Mouse (Mus musculus): ENCODE measurements around the gene Mrc2.

The Mrc2 gene

DNA sequence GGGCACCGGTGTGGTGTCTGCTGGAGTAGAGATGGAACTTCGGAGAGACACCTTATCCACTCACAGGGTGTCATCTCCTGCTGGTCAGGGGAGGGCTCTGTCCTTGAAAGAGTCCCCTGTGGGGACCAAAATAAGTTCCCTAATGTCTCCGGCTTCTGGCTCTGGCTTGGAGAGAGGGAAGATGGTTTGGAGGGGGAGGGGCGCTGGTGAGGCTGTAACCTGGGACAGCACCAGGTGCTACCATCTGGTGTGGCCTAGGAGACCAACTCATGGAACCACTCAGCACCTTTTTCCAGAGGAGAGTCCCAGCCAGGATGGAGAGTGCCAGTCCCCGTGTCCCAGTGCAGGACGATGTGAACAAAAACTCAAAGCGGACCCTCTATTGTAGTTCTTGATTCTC lies 58.2 kb downstream of the Mrc2 start:
- no peak for DNase-seq (ENCODE audit: low spot score in 2 of 2)

DNA sequence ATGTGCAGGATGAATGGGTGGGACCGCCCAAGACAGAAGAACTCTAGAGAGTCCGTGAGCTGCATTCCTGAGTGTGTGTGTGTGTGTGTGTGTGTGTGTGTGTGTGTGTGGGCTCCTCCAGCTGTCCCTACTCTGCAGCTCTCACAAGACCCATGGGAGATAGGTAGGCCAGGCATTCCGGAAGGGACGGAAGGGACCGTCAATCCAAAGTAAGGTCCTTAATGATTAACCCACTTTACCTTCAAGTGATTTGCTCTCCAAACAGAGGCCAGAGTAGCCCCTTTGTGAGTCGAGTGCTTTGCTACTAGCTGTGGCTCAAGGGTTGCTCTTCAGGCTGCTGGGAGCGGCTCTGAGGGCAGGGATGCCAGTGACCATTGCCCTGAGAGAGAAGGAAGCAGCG lies 59.7 kb downstream of the Mrc2 start:
- no peak for DNase-seq (ENCODE audit: low spot score in 2 of 2)

DNA sequence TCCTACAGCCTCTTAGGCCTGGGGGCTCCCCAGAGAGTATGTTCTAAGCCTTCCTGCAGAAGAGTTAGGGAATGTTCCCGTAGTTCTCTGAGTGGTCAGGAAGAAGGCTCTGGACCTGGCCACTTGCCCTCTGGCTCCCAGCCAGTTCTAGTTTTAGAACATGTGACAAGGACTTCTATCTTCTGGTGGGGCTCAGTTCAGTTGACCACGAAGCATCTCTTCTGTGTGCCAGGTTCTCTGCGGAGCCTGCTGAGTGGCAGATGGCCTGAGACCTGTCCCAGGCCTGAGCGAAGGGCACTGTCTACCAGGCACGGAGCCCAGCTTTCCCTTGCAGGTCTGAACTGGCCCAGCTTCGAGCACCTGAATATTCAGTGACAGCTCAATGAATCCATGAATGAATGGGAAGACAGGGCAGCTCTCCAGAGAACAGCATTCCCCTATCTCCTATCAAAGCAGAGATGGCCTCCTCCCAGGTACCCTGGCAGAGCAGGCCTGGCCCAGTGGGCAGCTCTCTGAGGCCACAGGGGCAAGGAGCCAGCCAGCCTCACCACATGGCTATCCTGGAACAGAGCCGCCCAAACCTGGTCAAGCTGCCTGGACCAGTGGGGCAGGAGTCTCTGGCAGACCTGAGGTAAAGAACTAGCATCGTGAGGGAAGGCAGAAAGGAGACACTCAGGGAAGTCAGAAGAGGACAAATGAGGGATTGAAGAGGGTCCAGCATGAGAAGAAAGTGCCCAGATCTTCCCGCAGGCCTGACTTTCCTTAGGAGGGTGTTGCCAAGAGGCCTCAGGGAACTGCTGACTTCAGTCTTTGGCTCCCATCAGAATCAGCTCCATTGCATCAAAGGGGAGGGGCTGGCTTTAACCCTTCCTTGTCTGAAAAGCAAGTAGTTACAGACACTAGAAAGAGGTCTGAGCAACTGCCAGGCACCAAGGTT lies 60.8 kb downstream of the Mrc2 start:
- no peak for DNase-seq (ENCODE audit: low spot score in 2 of 2)

DNA sequence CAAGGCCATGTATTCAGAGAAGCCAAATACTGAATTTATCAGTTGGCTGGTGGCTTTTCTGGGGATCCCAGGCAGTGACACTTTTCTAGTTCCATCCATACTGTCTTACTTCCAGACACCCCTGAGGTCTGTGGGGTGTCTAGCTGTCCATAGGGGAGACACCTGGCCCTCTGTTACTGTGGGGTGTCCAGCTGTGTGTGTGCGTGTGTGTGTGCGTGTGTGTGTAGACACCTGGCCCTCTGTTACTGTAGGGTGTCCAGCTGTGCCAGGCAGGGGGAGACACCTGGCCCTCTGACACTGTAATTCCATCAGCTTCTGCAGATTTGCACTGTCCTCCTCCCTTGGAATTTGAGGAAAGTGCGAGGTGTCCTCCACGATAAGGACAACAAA lies 61.4 kb downstream of the Mrc2 start:
- no peak for DNase-seq (ENCODE audit: low spot score in 2 of 2)

DNA sequence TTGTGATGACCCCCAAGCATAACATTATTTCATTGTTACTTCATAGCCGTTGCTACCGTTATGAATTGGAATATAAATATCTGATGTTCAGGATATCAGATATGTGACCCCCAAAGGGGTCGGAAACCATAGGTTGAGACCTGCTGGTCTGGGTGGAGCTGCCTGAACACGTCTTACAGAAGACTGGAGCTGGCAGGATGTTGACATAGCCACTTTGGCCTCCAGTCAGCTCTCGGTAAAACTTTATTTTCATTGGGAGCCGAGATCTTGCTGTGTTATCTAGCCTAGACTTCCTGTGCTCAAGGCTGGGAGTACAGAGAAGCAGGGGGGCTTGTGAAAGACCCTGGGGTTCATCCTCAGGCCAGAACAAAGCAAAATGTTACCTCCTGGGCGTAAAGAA lies 63.9 kb downstream of the Mrc2 start:
- DNase-seq (ENCODE audit: low spot score in 2 of 2): no peak

DNA sequence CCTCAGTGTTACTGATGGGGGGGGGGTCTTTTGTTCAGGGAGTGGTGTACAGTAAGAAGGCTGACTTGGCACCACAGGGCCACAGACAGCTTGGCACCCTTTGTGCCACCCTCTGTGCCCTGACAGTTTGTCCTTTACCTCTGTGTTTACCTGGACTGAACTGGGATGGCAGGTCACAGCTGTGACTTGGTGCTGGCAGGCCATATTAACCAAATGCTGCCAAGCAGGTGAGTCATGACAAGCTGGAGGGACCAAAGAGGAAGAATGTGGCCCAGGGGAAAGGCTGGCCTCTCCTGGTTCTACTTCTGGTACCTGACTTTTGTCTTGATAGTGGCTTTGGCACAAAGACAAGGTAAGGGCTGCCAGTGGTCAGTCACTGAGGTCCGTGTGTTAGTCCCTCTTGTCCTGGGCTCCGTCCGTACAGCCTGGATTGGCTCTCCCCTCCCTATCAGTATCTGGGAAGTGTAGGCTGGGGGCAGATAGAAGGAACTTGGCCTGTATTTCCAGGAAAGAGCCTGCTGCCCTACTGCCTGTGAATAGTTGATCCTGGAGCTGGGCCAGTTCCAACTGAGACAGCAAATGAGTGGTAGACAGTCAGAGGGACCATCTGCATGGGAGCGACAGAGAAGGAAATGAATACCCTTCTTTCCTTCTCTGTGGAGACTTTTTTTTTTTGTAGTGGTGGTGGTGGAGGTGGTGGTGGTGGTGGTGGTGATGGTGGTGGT lies 69.8 kb downstream of the Mrc2 start:
- DNase-seq (ENCODE audit: low spot score in 2 of 2): no peak

DNA sequence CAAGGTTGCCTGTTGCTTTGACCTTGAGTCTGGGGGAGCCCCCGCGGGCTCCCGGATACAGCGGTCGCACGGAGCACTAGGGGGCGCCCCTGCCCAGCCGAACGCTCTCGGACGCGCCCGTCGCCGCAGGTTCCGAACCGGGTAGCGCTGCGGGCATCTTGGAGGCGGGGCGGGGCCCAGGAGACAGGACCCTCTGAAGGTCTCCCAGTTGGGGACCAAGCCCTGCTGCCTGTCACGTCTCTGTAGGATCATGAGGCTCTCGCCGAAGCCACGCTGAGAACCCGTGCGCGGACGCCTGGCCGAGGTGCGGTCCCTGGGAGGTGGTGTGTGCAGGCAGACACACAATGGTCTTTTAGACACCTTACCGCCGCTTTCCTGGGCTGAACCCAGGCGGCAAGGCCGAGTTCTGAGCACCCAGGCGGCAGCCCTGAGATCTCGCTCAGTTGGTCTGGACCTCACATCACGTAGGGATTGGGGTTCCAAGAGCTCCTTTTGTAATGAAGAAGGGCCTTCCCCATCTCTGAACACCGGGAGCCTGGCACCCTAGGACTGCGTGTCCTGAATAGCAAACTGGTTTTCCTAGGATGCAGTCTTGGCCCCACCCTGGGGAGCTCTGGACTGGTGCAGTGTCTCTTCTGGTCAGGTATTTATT lies 70.6 kb downstream of the Mrc2 start:
- DNase-seq (ENCODE audit: low spot score in 2 of 2): peak; percentile 58 to 76

DNA sequence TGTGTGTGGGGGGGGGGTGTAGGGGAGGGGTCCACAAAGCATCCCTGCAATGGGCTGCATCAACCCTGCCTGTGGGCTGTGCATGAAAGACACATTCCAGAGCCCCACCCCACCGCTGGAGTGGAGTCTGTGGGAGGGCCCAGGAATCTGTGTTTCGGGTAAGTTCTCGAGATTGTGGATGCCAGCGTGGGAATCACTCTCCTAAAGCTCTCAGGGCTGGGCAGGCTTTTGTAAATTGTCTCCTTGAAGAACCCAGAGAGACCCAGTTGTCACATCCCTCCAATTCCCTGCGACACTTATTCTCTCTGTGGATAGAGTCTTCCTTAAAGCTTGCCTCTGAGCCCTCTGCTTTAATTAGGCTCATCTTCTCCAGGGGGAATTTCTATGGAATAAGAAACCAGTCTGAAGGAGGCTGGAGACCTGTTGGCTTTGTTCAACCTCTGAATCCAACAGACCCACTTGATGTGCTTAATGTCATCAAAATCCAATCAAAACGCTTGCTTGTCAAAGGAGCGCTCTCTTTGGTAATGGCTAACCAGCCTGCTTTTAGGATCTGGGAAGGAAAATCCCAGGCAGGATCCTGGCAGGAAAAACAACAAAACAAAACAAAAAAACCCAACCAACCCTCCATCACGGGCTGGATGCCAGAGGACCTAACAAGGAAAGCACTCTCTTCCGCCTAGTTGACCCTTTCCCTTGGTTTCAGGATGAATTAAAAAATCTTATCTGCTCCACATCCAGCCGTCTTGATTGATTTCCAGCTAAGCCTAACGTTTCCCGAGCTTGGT lies 71.3 kb downstream of the Mrc2 start:
- no peak for DNase-seq (ENCODE audit: low spot score in 2 of 2)

DNA sequence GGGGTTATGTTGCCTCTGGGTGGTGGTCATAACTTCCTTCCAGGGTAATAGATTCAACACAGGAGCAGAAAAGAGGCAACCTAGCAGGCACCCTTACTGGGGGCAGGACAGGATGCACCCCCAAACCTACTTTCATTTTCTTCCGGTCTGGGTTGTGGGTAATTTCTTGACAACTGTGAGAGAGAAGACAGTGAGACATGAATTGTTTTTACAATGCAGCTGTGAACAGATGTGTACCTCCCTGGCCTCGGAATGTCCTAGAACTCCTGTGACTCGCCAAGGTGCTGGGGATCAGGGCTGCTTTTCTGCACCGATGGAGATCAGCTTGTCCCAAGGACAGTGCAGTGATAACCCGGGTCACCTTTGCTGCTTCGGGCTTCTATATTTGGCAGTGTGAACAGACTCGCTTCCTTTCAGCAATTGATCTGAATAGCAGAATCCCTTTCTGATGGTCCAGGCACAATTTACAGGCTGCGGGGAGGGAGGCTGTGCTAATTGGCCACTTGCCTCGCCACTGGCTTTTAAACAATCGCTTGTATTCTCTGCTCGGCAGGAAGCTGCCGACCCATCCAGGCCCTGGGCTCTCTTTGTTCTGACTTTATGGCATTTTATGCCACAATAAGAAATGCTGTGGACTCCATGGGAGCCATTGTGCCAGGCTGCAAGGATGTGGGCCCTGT lies 72.1 kb downstream of the Mrc2 start:
- peak in 1 of 2 experiments; percentile 13 for DNase-seq (ENCODE audit: low spot score in 2 of 2)

DNA sequence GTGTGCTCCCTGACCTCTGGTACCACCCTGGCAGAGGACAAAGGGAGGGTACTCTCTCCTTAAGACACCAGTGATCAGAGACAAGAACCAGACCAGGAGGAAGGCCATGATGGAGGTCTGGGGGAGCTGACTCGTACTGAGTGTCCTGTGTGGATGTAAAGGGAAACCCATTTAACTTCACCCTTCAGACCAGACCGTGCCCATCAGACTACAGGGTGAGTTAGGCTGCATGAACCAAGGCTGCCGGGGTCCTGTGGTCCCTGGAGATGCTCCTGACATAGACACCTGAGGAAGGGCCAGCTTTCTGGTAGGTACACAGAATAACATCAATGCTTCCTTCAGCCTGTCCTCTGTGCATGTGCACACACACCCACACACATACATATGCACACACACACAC lies 73.2 kb downstream of the Mrc2 start:
- no peak for DNase-seq (ENCODE audit: low spot score in 2 of 2)

DNA sequence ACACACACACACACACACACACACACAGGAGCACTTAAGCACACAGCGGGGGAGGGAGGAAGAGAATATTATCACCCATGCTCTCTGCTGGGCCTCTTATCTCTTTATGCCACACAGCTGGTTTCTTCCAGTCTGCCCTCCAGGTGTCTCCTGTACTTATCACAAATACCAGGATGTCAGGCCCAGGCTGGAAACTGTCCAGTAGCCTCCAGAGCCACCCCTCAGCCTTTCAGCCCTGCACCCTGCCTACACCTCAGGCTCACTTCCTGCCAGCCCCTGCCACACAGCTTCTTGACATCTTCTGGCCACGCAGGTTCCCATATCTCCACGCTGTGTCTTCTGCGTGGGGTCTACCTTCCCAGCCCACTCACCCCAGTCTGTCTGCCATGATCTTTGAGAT lies 73.6 kb downstream of the Mrc2 start:
- no peak for DNase-seq (ENCODE audit: low spot score in 2 of 2)

DNA sequence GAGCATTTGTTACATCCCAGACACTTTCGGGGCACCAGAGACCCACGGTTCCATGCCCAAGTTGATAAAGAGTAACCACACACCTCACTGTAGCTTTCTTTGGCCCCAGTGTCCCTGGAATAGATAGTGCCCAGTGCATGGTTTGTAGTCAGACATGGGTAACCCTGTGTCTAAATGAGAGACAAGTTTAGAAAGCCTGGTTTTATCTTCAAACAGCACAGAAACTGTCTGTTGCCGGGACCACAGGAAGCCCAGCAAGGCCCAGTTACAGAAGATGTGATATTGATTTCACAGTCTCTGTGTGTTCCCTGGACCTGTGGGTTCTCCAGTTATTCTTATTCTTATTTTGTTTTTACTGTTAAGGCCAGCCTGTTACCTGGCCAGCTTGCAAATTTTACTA lies 74.7 kb downstream of the Mrc2 start:
- DNase-seq (ENCODE audit: low spot score in 2 of 2): no peak

DNA sequence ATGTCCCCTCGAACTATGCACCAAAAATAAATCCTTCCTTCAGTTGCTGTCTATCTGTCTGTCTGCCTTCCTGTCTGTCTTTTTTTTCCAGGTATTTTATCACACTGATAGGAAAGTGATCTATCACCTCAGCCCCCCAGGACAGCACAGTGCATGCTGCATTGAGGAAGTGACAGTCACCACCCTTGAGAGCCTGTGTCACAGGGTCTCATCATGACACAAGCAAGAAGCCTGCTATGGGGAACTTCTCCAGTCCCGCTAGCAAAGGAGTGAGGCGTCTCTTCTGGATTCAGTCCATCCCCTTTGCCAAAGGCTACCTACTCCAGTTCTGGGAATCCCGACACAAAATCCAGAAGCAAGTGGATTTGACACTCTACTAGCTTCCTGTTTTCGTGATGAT lies 76.4 kb downstream of the Mrc2 start:
- no peak for DNase-seq (ENCODE audit: low spot score in 2 of 2)

DNA sequence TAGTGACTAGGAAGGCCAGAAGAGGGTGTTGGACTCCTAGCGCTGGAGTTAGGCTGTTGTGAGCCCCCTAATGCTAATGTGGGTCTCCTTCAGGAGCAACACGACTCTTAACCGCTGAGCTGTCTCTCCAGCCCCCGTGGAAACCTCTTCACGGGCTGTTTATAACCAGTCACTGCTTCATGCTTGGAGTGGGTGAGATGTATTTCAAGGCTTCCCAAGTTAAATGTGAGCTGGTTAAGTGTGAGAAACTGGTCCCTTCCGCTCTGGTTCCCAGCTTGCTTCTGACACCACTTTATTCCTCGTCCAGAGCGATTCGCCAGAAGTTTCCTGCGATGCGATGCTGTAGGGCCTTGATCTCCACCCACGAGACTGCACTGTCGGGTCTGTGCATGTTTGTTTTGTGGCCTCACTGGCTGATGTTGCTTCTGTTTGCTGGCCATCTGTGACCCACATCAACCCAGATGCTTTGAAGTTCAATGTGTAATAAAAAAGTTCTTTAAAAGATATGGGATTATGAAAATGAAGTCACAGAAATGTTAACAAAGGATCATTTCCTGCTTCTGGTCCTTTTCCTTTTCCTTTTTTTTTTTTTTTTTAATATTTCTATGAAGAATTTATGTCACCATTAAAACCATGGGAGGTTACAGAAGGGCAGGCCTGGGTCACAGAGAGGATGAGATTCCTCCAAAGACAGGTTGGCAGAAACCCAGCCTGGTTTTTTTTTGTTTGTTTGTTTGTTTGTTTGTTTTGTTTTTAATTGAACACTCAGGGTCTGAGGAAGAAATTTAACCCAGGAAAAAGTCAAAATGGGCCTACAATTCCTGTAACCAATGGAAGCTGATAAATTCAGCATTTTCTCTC lies 77.3 kb downstream of the Mrc2 start:
- no peak for DNase-seq (ENCODE audit: low spot score in 2 of 2)

DNA sequence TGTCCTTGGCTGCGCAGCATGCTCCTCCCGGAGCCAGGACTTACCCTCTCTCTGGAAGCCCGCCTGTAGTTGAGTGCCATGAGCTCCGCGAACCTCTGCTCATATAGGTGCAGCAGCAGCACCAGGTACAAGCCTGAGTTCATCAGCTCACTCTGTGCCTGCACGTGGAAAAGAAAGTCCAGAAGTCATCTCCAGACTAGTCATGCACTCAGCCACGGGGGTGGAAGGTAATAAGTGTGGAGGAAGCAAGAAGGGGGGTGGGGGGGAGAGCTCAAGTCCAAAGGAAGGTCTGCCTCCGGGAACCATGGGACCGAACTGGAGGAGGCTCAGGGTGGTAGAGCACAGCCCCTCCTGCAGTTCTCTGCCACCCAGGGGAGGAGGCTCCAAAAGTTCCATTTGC lies 79.4 kb downstream of the Mrc2 start:
- no peak for DNase-seq (ENCODE audit: low spot score in 2 of 2)

DNA sequence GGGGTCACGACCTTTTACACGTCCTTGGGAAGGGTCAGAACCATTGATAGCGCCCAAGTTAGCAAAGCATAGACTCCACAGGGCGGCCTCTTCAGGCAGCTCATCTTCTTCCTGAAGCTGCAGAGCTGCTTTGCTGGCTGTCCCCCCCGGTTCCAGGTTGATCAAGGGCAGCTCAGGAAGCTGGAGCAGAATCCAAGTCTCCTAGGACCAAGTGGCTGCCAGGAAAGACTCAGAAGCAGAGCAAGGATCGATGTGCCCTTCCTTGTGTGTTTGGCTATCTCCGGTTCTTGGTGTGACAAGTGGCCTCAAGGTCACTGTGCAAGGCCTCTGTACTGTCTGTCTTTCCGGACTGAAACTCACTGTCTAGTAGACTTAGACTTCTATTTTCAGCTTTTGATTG lies 81.4 kb downstream of the Mrc2 start:
- no peak for DNase-seq (ENCODE audit: low spot score in 2 of 2)

DNA sequence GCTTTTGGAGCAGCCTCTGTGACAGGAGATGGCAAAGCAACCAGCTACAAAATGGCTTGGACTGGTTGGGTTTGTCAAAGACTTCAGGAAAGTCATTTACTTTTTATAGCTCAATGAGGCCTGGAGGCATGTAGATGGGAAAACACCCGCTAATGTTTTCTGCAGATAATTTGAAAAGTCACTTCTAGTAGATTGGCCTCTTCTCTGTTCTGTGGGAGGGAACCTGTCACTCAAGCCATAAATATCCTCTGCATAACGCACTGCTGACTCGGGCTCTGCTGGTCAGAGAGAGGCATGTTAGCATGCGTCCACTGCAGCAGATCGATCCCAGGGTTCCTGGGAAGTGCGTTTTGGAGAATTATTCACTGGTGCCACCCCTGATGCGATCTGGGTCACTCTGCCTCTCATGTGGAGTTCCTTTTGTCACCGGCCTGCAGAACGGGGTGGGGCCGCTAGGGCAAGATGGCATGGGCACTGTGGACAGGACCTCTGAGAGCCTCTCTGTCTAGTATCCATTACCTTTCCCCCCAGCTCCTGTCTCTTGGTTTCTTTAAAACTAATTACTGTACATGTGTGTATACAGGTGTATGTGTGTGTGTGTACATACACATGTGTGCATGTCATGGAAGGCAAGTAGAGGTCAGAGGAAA lies 82.2 kb downstream of the Mrc2 start:
- no peak for DNase-seq (ENCODE audit: low spot score in 2 of 2)

DNA sequence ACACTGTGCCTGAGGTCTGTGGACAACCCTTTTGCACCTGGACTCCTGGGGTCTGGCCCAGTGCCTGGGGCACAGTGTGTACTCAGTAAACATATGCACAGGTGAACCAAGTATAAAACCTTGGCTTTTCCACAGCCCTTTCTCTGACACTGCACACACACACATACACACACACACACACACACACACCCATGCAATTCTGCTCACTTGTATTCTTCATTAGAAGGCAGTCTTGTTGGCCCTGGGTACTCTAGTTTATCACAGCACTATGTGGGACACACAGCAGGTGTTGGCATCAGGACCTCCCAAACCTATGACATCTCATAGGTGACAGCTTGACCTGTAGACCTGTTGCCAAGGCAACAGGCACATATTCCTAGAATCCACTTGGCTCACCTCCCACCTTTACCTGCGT lies 83.4 kb downstream of the Mrc2 start:
- DNase-seq (ENCODE audit: low spot score in 2 of 2): no peak

DNA sequence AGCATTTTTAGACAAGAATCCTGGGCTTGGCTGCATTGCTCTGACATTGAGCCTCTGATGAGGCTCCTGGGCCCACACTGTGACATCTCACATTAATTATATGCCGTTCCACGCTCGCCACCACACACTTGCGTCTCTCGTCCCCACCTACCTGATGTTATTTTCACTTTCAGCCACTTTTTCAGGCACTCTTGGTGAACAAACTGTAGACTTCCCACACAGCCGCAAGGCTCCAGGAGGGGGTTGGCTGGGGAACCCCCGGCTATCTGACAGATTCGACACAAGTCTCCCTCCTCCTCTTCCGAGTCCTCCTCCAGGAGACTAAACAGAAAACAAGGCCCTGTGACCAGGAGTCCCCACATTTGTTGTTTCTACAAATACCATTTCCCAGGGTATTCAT lies 92.8 kb downstream of the Mrc2 start:
- no peak for DNase-seq (ENCODE audit: low spot score in 2 of 2)

DNA sequence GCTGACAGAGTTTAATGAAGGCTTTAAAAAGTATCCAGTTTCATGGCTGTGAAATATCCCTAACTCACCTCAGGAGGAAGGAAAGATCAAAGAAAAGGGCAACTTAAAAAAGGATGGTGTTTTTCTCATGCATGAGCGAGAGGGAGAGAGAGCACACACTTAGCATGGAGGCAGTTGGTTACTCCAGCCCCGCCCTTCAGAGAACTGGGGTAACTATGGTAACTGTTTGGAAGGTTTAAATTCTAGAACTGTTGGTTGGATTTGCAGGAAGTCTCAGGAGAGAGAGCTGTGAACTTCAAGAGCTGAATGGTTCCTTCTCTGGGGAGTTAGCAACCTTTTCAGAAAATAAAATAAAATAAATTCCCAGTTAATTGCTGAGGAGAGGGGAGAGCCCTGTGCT lies 96.2 kb downstream of the Mrc2 start:
- DNase-seq (ENCODE audit: low spot score in 2 of 2): no peak
